Mouse (Mus musculus) layer of hippocampus, postnatal 10 days (tissue): ENCODE data around the gene Tectb. TPM values are rescaled to one million over a fixed set of nuclear protein-coding genes. Genes with fewer than 3 reads are reported as not detected.

Experiments
- DNase-seq, 2 experiments: peaks; one replicate each; pipeline ENCODE4 v3.0.0; 2021; ENCODE audit warnings: low spot score in 2 of 2
- total RNA-seq, 2 experiments: library from RNA; stranded (reverse); gene quantifications; 2 replicates each; pipeline ENCODE4 v1.2.3; 2021

Gene Tectb
- total RNA-seq, 2 experiments from 2014 or later = 0.13 to 0.48 TPM

DNA sequence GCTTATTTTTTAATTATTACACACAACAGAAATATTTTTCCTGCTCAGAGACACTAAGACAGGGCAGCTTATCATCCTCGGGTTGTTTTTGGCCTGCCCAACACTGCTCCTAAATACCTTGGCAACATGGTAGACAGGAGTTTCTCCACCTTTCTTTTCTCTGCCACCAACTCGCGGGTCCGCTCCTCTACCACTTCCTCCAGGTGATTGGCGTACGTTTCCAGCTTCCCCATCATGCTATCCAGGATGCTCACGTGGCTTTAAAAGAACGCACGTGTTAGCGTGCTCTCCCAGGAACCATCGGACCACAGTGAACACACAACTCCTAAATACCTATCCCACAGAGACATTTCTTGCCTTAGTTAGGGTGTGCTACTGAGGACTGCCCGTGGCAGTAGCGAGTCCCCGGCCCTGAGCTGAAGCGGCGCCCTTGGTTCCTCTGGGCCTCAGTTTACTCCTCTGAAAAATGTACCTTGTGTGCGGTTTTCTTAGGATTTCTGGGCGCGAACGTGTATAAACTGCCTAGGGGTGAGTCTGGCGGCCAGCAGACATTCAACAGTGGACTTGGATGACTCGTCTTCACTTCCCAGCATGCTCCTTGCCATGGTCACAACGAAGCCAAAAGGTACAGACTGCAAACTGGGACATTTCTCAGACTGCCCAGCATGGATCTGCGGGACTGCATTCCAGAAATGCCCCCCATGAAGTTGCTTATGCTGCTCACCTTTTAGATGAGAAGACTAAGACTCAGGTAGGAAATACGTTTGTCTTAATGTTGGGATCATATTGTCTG, 27.4 kb downstream of the Tectb start:
- no peak for DNase-seq

GRCm38 (mm10) chr19:55208654-55209053, 28.1 kb downstream of the Tectb start:
- DNase-seq = no peak

DNA sequence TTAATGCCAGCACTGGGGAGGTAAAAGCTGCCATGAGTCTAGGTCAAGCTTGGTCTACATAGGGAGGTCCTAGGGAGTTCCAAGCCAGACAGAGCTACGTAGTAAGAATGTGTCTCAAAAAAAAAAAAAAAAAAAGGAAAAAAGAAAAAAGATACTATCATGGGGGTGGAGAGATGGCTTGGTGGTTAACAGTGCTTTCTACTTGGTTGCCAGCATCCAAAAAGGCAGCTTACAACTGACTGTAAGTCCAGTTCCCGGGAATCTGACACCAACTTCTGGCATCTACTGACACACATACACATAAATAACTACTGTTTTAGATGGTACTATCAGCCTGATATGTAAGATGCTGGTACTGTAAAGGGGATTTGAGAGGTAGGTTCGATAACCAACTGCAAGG, 28.6 kb downstream of the Tectb start:
- DNase-seq = no peak

- DNase-seq = no peak
Measured at GRCm38 (mm10) chr19:55211698-55212097, 31.2 kb downstream of the Tectb start.

DNA sequence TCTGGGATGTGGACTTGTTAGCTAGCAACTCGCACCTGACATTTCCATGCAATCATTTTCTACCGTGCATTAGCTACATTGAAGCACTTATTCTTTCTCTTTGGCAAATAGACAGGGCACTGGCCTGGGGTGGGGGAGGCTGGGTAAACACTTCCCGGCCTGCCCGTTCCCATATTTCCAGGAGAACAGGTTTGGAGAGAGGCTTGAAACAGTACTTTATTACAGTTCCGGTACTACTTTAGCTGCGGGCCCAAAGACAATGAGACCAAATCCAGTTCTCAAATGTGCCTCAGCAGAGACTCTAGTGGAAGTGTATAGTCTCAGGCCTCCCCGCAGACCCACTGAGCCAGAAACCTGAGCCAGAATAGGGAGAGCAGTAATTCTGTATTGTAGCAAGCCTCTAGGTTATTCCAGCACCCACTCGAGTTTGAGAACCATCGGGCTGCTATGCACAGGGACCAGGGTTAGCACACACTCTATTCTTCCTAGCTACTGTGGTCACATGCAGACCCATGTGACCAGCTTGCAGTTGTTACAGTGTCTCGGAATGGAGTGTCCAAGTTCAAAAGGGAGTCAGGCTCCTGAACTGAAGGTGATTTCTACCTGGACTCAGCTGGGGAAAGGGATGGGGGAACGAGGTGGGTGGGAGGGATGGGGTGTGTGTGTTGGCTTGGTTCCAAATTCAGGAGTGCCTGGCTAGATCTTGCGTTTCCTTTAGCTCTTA, 33.2 kb downstream of the Tectb start:
- DNase-seq = no peak

- no peak for DNase-seq
Measured at GRCm38 (mm10) chr19:55216876-55217275, 36.3 kb downstream of the Tectb start.

DNA sequence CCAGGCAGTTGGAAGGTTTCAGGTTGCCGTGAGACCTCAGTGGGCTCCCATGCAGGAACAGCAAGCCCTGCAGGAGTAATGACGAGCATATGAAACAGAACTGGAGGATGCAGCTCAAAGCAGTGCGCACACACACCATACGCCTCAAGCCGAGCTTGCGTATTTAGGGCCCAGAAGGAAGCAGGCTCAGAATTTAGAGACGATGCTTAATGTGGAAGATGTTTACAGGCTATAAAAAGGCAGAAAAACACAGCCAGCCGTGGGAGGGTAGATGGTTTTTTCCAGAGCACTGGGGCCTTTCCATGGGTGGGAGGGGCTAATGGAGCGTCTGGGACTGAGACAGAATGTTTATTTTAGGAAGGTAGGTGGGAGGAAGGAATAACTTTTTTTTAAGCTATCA, 36.8 kb downstream of the Tectb start:
- DNase-seq = peak; percentile 23 to 32

DNA sequence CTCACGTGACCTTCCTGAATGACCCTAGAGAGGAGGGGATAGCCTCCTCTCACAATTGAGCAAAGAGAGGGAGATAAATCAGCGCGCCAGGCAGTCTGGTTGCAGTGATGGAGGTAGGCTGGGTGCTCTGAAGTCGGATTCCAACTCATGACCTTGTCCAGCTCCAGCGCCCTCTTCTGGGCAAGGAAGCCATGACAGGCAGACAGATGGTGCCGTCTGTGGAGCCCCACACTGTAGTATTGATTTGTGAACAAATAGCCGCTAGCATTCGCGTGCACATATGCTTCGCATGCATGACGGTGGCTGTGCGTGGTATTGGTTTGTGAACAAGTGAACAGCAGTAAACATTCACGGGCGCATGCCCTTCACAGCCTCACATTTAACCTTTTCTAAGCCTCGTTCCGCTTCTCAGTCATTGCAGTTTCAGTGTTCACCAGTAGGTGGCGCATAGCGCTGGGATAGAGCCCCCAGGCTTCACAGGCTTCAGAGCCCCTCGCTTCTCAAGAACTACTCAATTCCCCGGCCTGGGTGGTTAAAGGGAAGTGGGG, 37.7 kb downstream of the Tectb start:
- DNase-seq = peak; percentile 95 to 97

DNA sequence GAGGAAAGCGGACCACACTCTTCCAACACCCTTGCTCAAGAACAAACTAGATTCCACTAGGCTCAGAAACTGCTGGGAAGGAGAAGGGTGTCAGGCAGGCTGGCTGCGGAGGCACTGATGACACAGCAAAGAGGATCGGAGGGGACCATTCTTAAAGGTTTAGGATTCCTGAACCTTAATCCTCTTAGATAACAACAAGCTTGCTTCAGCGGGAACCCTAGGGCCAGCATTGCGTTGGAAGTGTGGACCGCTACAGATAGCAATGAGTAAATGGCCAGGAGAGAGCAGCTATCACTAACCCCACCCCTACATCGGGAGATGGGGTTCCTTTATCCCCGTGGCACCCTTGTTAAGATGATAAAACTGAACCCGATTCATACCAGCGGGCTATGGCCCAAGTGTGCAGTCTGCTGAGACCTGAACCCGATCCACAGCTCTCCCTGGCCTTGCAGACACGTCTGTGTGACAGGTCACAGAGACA, 38.2 kb downstream of the Tectb start:
- DNase-seq = peak in 1 of 2 experiments; percentile 19

GRCm38 (mm10) chr19:55219359-55219758, 38.8 kb downstream of the Tectb start:
- DNase-seq = no peak

GRCm38 (mm10) chr19:55221208-55221607, 40.7 kb downstream of the Tectb start:
- no peak for DNase-seq

DNA sequence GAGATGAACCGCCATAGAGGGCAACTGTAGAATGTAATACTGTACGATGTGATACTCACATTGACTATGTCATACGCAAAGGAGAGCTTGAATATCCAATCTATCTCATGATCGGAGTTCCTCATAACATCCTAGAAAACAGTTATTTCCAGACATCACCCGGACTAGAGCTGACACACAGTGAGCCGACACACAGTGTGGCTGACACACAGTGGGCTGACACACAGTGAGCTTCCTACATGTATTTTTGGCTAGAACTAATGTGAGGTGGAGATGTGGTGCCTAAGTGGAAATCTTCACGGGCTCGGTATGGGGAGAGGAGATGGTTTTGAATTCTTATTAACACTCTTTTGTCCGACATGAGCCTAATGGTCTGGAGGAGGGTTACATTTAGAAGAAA, 41.7 kb downstream of the Tectb start:
- no peak for DNase-seq

GRCm38 (mm10) chr19:55226621-55227020, 46.1 kb downstream of the Tectb start:
- DNase-seq = no peak

GRCm38 (mm10) chr19:55227135-55227534, 46.6 kb downstream of the Tectb start:
- DNase-seq = no peak

DNA sequence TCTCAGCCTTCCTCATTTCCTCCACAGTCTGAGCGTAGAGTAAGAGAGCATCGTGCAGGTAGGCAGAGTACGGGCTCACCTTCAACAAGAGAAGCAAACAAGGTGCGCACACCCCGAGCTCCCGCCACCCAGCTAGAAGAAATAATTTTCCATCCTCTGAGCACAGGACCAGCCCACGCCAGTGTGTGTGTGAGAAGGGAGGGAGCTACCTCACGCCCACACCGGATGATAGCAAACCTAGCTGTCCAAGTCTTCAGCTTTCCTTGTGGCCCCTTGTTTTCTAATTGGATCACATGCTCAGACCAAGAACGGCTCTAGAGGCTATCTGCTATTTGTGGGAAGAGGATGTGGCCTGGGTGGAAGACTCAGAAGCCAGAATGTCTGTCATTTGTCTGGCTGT, 50.5 kb downstream of the Tectb start:
- no peak for DNase-seq

DNA sequence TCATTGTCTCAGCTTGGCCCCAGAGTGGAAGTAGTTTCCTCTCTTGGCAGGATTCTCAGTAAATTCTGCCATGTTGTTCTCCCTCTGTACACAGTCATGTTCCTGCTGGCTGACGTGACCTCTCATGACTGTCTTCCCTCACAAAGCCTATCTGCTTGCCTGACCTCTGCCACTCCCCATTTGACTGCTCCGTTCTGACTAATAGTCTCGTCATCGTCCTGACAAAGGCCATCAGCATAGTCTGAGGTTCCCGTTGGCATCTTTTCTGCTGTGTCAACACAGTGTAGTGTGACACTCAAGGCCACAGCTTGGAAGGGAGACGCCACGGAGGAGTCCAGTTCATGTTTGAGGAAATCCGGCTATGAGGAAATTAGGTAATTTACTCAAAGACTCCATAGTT, 51.6 kb downstream of the Tectb start:
- no peak for DNase-seq

GRCm38 (mm10) chr19:55236026-55236425, 55.5 kb downstream of the Tectb start:
- DNase-seq = no peak

DNA sequence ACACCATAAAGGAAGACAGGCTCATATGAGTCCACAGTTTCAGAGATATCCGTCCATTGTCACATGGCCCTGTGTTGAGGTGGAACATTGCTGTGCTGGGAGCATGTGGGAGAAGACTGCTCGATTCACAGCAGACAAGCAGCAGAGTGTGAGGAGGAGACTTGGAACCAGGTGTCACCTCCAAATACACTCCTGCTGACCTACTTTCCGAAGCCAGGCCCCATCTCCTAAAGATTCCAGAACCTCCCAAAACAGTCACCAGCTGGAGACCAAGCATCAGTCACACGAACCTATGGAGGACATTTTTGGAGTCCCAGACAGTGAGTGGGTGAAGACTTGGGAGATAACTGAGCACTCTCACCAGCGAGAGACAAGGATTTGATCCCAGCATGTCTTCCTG, 56.0 kb downstream of the Tectb start:
- no peak for DNase-seq

GRCm38 (mm10) chr19:55239766-55240426, 59.4 kb downstream of the Tectb start:
- no peak for DNase-seq

- no peak for DNase-seq
Measured at GRCm38 (mm10) chr19:55241186-55241645, 60.7 kb downstream of the Tectb start, which contains the start of gene Gucy2g. Gene Gucy2g (minus strand): TSS chr19:55241236.

GRCm38 (mm10) chr19:55244791-55245231, 64.3 kb downstream of the Tectb start:
- DNase-seq = peak; percentile 13 to 27
